Mouse (Mus musculus): ENCODE data around the gene Chrm1.
A peak's percentile ranks its signal among the peaks of the same experiment; 100 is the strongest.

Chrm1 gene

GRCm38 (mm10) chr19:8663360-8663839 is at the start of gene Chrm1:
Gene Chrm1, plus strand, starts transcription at chr19:8663789.
- DNase-seq = no peak

GRCm38 (mm10) chr19:8614343-8614742 is 49.2 kb upstream of the Chrm1 start:
- DNase-seq = no peak

GRCm38 (mm10) chr19:8616314-8616713 is 47.3 kb upstream of the Chrm1 start:
- DNase-seq = no peak

- DNase-seq = no peak
Measured at GRCm38 (mm10) chr19:8617904-8618303, 45.7 kb upstream of the Chrm1 start, which contains the start of gene Slc22a6. Gene Slc22a6, plus strand, starts transcription at chr19:8618039.

GRCm38 (mm10) chr19:8621098-8621497 is 42.5 kb upstream of the Chrm1 start:
- DNase-seq = no peak

GRCm38 (mm10) chr19:8630249-8630648 is 33.3 kb upstream of the Chrm1 start:
- DNase-seq = no peak

GRCm38 (mm10) chr19:8630826-8631225 is 32.8 kb upstream of the Chrm1 start:
- no peak for DNase-seq

GRCm38 (mm10) chr19:8632029-8632428 is 31.6 kb upstream of the Chrm1 start:
- DNase-seq = no peak

GRCm38 (mm10) chr19:8642086-8642485 is 21.5 kb upstream of the Chrm1 start:
- peak; percentile 12 for DNase-seq

GRCm38 (mm10) chr19:8646393-8646792 is 17.2 kb upstream of the Chrm1 start:
- DNase-seq = no peak

GRCm38 (mm10) chr19:8655833-8656232 is 7.8 kb upstream of the Chrm1 start:
- no peak for DNase-seq

- DNase-seq = no peak
Measured at GRCm38 (mm10) chr19:8656341-8656740, 7.2 kb upstream of the Chrm1 start.

- no peak for DNase-seq
Measured at GRCm38 (mm10) chr19:8661821-8662307, 1.7 kb upstream of the Chrm1 start.

GRCm38 (mm10) chr19:8662337-8662736 is 1.3 kb upstream of the Chrm1 start:
- DNase-seq = peak; percentile 78

- no peak for DNase-seq
Measured at GRCm38 (mm10) chr19:8663911-8664421, 377 bp downstream of the Chrm1 start.

GRCm38 (mm10) chr19:8664859-8665258 is 1.3 kb downstream of the Chrm1 start:
- no peak for DNase-seq

GRCm38 (mm10) chr19:8665746-8666145 is 2.2 kb downstream of the Chrm1 start:
- DNase-seq = no peak

GRCm38 (mm10) chr19:8672859-8673258 is 9.3 kb downstream of the Chrm1 start:
- DNase-seq = no peak

- no peak for DNase-seq
Measured at GRCm38 (mm10) chr19:8673336-8674063, 9.9 kb downstream of the Chrm1 start.

- peak; percentile 69 for DNase-seq
Measured at GRCm38 (mm10) chr19:8679031-8679779, 15.6 kb downstream of the Chrm1 start.

- no peak for DNase-seq
Measured at GRCm38 (mm10) chr19:8681633-8682362, 18.2 kb downstream of the Chrm1 start.

GRCm38 (mm10) chr19:8682996-8683395 is 19.4 kb downstream of the Chrm1 start:
- DNase-seq = peak; percentile 82

- no peak for DNase-seq
Measured at GRCm38 (mm10) chr19:8683627-8684026, 20.0 kb downstream of the Chrm1 start.
